Mouse (Mus musculus) bone marrow macrophage, adult 2 months (primary cell): ENCODE measurements around the gene C1qb.

ENCODE experiments used
- CTCF ChIP-seq: IDR thresholded peaks from 2 replicates; pipeline ENCODE4 v1.5.1; 2012; ENCODE audit warnings: low read depth, mild to moderate bottlenecking, low read length, moderate library complexity
- POLR2A ChIP-seq: IDR thresholded peaks from 2 replicates; pipeline ENCODE4 v1.6.1; 2012; ENCODE audit warnings: mild to moderate bottlenecking, low read depth, low read length, borderline replicate concordance

DNA sequence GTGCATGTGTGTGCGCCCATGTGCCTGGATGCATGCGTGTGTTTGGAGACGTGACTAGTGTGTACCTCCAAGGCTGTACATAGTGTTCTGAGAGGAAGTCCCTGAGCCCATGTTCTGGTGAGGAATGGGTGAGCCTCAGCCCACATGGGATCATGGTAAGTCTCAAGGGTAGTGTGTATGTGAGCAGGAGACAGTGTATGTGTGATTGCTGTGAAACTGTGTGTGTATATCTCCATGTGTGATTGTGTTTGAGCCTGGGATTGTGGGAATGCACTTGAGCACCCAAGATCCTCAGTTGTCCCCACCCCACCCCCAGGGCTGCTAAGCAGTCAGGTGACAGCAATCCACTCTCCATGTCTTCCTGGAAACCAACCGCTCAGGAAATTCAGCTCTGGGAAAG, 8.8 kb upstream of the C1qb start:
- TF ChIP-seq CTCF (no peak), POLR2A (no peak)
